Mouse (Mus musculus): Measurements from ENCODE around the gene Cdhr2. TPM values are rescaled to one million over a fixed set of nuclear protein-coding genes. Genes with fewer than 3 reads are reported as not detected.

Cdhr2 gene
- polyA plus RNA-seq, 1 experiment = not detected

GRCm38 (mm10) chr13:54746110-54746509 is 44.8 kb downstream of the Cdhr2 start:
- Histone ChIP-seq H3K4me3 (ENCODE audit: insufficient read depth, low read depth, low read length) (peak overlapping the region; percentile 39), H3K27ac (ENCODE audit: insufficient read depth, low read depth, low read length) (peak overlapping the region; percentile 84), H3K4me1 (ENCODE audit: control insufficient read depth, insufficient read depth, low read length) (peaks cover 40% of the 10 kb centered on the region)
- TF ChIP-seq POLR2A (IDR thresholded peaks at IDR 0.05; ENCODE audit: insufficient read depth, low read depth, low read length) = no peak
- TF ChIP-seq CTCF (IDR thresholded peaks at IDR 0.05; ENCODE audit: insufficient read depth, low read depth, low read length) = no peak
- 11% methylated on average over 6 of the region's 6 CpGs for WGBS

DNA sequence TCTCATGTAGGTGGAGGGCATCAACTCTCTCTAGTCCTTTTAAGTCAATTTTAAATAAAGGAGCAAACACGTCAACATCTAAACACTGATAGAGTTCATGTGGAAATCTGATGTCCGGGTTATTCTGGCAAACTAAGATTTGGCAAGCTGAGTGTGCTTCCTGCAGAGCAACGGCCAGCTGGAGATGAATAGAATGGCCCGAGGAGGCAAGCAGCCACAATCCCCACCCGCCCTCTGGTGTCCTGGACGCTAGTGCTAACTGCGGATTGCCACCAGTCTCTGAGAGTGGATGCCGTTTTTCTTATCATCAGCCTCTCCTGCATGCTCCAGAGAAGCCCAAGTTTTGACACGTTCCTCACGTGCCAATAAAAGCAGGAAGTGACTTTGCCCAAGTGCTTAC is 45.6 kb downstream of the Cdhr2 start:
- no peak for TF ChIP-seq CTCF (IDR thresholded peaks at IDR 0.05; ENCODE audit: insufficient read depth, low read depth, low read length)
- TF ChIP-seq POLR2A (IDR thresholded peaks at IDR 0.05; ENCODE audit: insufficient read depth, low read depth, low read length) = no peak
- WGBS = 8% methylated on average over 10 of the region's 10 CpGs
- peaks cover 43% of the 10 kb centered on the region for H3K4me1 ChIP-seq (ENCODE audit: control insufficient read depth, insufficient read depth, low read length)
- H3K27ac ChIP-seq (ENCODE audit: insufficient read depth, low read depth, low read length) = peak overlapping the region; percentile 72
- H3K4me3 ChIP-seq (ENCODE audit: insufficient read depth, low read depth, low read length) = peak overlapping the region; percentile 72

- Histone ChIP-seq H3K27ac (ENCODE audit: insufficient read depth, low read depth, low read length) (peak overlapping the region; percentile 72), H3K4me1 (ENCODE audit: control insufficient read depth, insufficient read depth, low read length) (peaks cover 53% of the 10 kb centered on the region), H3K4me3 (ENCODE audit: insufficient read depth, low read depth, low read length) (peak overlapping the region; percentile 72)
- 48% methylated on average over 8 of the region's 8 CpGs for WGBS
- TF ChIP-seq CTCF (IDR thresholded peaks at IDR 0.05; ENCODE audit: insufficient read depth, low read depth, low read length) (no peak), POLR2A (IDR thresholded peaks at IDR 0.05; ENCODE audit: insufficient read depth, low read depth, low read length) (no peak)
These were observed 46.9 kb downstream of the Cdhr2 start for GRCm38 (mm10) chr13:54748190-54748589.

DNA sequence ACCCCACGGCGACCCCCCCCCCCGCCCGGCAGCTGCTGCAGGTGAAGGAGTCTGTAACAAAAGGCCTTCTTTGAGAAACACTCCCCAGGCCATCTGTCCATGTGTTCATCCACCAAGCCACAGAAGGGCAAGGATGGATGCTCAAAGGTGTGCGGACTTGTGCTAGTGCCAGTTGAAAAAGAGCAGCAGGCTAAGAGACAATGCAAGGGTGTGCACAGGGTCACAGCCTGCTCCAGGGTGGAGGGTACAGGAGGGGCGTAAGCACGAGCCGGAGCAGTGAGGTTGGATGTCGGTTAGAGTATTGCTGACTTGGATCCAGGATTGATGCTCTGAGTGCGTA is 47.4 kb downstream of the Cdhr2 start:
- TF ChIP-seq CTCF (IDR thresholded peaks at IDR 0.05; ENCODE audit: insufficient read depth, low read depth, low read length) = no peak
- no peak for TF ChIP-seq POLR2A (IDR thresholded peaks at IDR 0.05; ENCODE audit: insufficient read depth, low read depth, low read length)
- Histone ChIP-seq H3K4me1 (ENCODE audit: control insufficient read depth, insufficient read depth, low read length) (peaks cover 56% of the 10 kb centered on the region), H3K4me3 (ENCODE audit: insufficient read depth, low read depth, low read length) (peak overlapping the region; percentile 72), H3K27ac (ENCODE audit: insufficient read depth, low read depth, low read length) (peak overlapping the region; percentile 80)
- WGBS = 19% methylated on average over 10 of the region's 10 CpGs

- TF ChIP-seq CTCF (IDR thresholded peaks at IDR 0.05; ENCODE audit: insufficient read depth, low read depth, low read length) (no peak; the same call in 1 of the 2 replicates), POLR2A (IDR thresholded peaks at IDR 0.05; ENCODE audit: insufficient read depth, low read depth, low read length) (peak; percentile 77)
- 2% methylated on average over 100 of the region's 100 CpGs for WGBS
- H3K4me1 ChIP-seq (ENCODE audit: control insufficient read depth, insufficient read depth, low read length) = peaks cover 59% of the 10 kb centered on the region
These were observed 48.0 kb downstream of the Cdhr2 start for GRCm38 (mm10) chr13:54749061-54749863.

GRCm38 (mm10) chr13:54749864-54750411 is 48.7 kb downstream of the Cdhr2 start, which contains the start of gene Gprin1:
Gene Gprin1 (minus strand): TSS chr13:54749874.
- no peak for TF ChIP-seq CTCF (IDR thresholded peaks at IDR 0.05; ENCODE audit: insufficient read depth, low read depth, low read length)
- no peak; the same call in 1 of the 2 replicates for TF ChIP-seq POLR2A (IDR thresholded peaks at IDR 0.05; ENCODE audit: insufficient read depth, low read depth, low read length)
- Histone ChIP-seq H3K4me3 (ENCODE audit: insufficient read depth, low read depth, low read length) (peak within 1 kb of the TSS; percentile 72), H3K4me1 (ENCODE audit: control insufficient read depth, insufficient read depth, low read length) (peaks cover 57% of the 10 kb centered on the region), H3K27ac (ENCODE audit: insufficient read depth, low read depth, low read length) (peak within 1 kb of the TSS; percentile 85)
- WGBS = 2% methylated on average over 29 of the region's 29 CpGs

More at GRCm38 (mm10) chr13:54749061-54749863, 48.0 kb downstream of the Cdhr2 start:
- Histone ChIP-seq H3K4me3 (ENCODE audit: insufficient read depth, low read depth, low read length) (peak overlapping the region; percentile 72), H3K27ac (ENCODE audit: insufficient read depth, low read depth, low read length) (peak overlapping the region; percentile 85)

DNA sequence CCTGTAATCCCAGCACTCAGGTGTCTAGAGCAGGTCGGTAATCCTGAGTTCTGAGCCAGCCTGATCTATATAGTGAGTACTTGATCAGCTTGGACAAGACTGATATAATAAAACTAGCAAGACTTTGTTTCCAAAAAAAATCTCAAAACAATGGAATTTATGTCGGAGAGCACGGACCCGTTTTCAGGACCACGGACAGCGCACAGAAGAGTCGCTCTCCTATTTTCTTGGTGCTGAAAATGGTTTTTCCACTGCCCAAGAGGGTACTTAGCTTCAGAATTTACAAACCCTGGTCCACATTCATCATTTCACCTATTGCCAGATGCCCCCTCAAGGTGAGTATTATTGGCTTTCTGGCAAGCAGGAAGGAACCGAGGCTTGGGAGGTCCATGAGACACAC is 49.4 kb downstream of the Cdhr2 start:
- 51% methylated on average over 8 of the region's 8 CpGs for WGBS
- H3K27ac ChIP-seq (ENCODE audit: insufficient read depth, low read depth, low read length) = no peak overlapping the region; the same call in 1 of the 2 replicates
- H3K4me3 ChIP-seq (ENCODE audit: insufficient read depth, low read depth, low read length) = no peak overlapping the region
- peaks cover 57% of the 10 kb centered on the region for H3K4me1 ChIP-seq (ENCODE audit: control insufficient read depth, insufficient read depth, low read length)
- TF ChIP-seq POLR2A (IDR thresholded peaks at IDR 0.05; ENCODE audit: insufficient read depth, low read depth, low read length) (no peak), CTCF (IDR thresholded peaks at IDR 0.05; ENCODE audit: insufficient read depth, low read depth, low read length) (no peak)

- 23% methylated on average over 10 of the region's 10 CpGs for WGBS
- no peak for TF ChIP-seq CTCF (IDR thresholded peaks at IDR 0.05; ENCODE audit: insufficient read depth, low read depth, low read length)
- TF ChIP-seq POLR2A (IDR thresholded peaks at IDR 0.05; ENCODE audit: insufficient read depth, low read depth, low read length) = no peak
- H3K4me1 ChIP-seq (ENCODE audit: control insufficient read depth, insufficient read depth, low read length) = peaks cover 57% of the 10 kb centered on the region
- peak overlapping the region; percentile 100 for H3K27ac ChIP-seq (ENCODE audit: insufficient read depth, low read depth, low read length)
- no peak overlapping the region for H3K4me3 ChIP-seq (ENCODE audit: insufficient read depth, low read depth, low read length)
These were observed 51.4 kb downstream of the Cdhr2 start for GRCm38 (mm10) chr13:54752656-54753055.

- H3K4me3 ChIP-seq (ENCODE audit: insufficient read depth, low read depth, low read length) = no peak overlapping the region
- peaks cover 52% of the 10 kb centered on the region for H3K4me1 ChIP-seq (ENCODE audit: control insufficient read depth, insufficient read depth, low read length)
- WGBS = 26% methylated on average over 6 of the region's 6 CpGs
- peak overlapping the region; percentile 100 for H3K27ac ChIP-seq (ENCODE audit: insufficient read depth, low read depth, low read length)
- TF ChIP-seq CTCF (IDR thresholded peaks at IDR 0.05; ENCODE audit: insufficient read depth, low read depth, low read length) (no peak), POLR2A (IDR thresholded peaks at IDR 0.05; ENCODE audit: insufficient read depth, low read depth, low read length) (no peak)
These were observed 52.5 kb downstream of the Cdhr2 start for GRCm38 (mm10) chr13:54753733-54754132.

Data from olfactory bulb, adult 2 months (tissue).